Mouse (Mus musculus): ENCODE measurements around the gene Pak4. TPM values are rescaled to one million over a fixed set of nuclear protein-coding genes. Genes with fewer than 3 reads are reported as not detected.
A peak's percentile ranks its signal among the peaks of the same experiment; 100 is the strongest.

The Pak4 gene
- polyA plus RNA-seq, 1 experiment from 2014 or later: 18.1 TPM

GRCm38 (mm10) chr7:28570982-28571682 lies 26.9 kb downstream of the Pak4 start:
- 56% methylated on average over 5 of the region's 5 CpGs for WGBS

GRCm38 (mm10) chr7:28570291-28570981 lies 27.5 kb downstream of the Pak4 start:
- no peak for ATAC-seq
- Histone ChIP-seq H3K36me3 (ENCODE audit: control insufficient read depth, insufficient read depth, low read length) (peaks cover 7% of the 10 kb centered on the region), H3K27me3 (ENCODE audit: control insufficient read depth, insufficient read depth, low read depth, low read length) (no peaks in the 10 kb centered on the region), H3K9me3 (replicated peaks; ENCODE audit: control insufficient read depth, low read length, poor library complexity, severe bottlenecking) (no peaks in the 10 kb centered on the region), H3K4me3 (ENCODE audit: low read depth, low read length) (no peak overlapping the region), H3K9ac (ENCODE audit: low read depth, low read length) (no peak overlapping the region), H3K27ac (ENCODE audit: low read length) (peak overlapping the region; percentile 39; the same call in 1 of the 2 replicates), H3K4me2 (ENCODE audit: low read length) (no peak overlapping the region), H3K4me1 (ENCODE audit: control insufficient read depth, insufficient read depth, low read length) (no peaks in the 10 kb centered on the region)
- 77% methylated on average over 12 of the region's 12 CpGs for WGBS

More at GRCm38 (mm10) chr7:28570982-28571682, 26.9 kb downstream of the Pak4 start:
- no peak overlapping the region for H3K9ac ChIP-seq (ENCODE audit: low read depth, low read length)
- no peak overlapping the region for H3K27ac ChIP-seq (ENCODE audit: low read length)
- no peak overlapping the region for H3K4me2 ChIP-seq (ENCODE audit: low read length)
- no peak overlapping the region for H3K4me3 ChIP-seq (ENCODE audit: low read depth, low read length)
- no peaks in the 10 kb centered on the region for H3K4me1 ChIP-seq (ENCODE audit: control insufficient read depth, insufficient read depth, low read length)
- no peaks in the 10 kb centered on the region for H3K9me3 ChIP-seq (replicated peaks; ENCODE audit: control insufficient read depth, low read length, poor library complexity, severe bottlenecking)
- peaks cover 7% of the 10 kb centered on the region for H3K36me3 ChIP-seq (ENCODE audit: control insufficient read depth, insufficient read depth, low read length)
- ATAC-seq: no peak
- no peaks in the 10 kb centered on the region for H3K27me3 ChIP-seq (ENCODE audit: control insufficient read depth, insufficient read depth, low read depth, low read length)

GRCm38 (mm10) chr7:28568253-28568652 lies 29.7 kb downstream of the Pak4 start:
- no peak for ATAC-seq

GRCm38 (mm10) chr7:28567539-28567938 lies 30.4 kb downstream of the Pak4 start:
- Histone ChIP-seq H3K9ac (ENCODE audit: low read depth, low read length) (no peak overlapping the region), H3K36me3 (ENCODE audit: control insufficient read depth, insufficient read depth, low read length) (peaks cover 15% of the 10 kb centered on the region), H3K9me3 (replicated peaks; ENCODE audit: control insufficient read depth, low read length, poor library complexity, severe bottlenecking) (no peaks in the 10 kb centered on the region), H3K27ac (ENCODE audit: low read length) (no peak overlapping the region), H3K4me2 (ENCODE audit: low read length) (no peak overlapping the region), H3K4me3 (ENCODE audit: low read depth, low read length) (no peak overlapping the region), H3K4me1 (ENCODE audit: control insufficient read depth, insufficient read depth, low read length) (no peaks in the 10 kb centered on the region), H3K27me3 (ENCODE audit: control insufficient read depth, insufficient read depth, low read depth, low read length) (no peaks in the 10 kb centered on the region)
- no peak for ATAC-seq
- 91% methylated on average over 4 of the region's 4 CpGs for WGBS

More at GRCm38 (mm10) chr7:28568253-28568652, 29.7 kb downstream of the Pak4 start:
- H3K4me1 ChIP-seq (ENCODE audit: control insufficient read depth, insufficient read depth, low read length): no peaks in the 10 kb centered on the region
- H3K9me3 ChIP-seq (replicated peaks; ENCODE audit: control insufficient read depth, low read length, poor library complexity, severe bottlenecking): no peaks in the 10 kb centered on the region
- H3K4me2 ChIP-seq (ENCODE audit: low read length): no peak overlapping the region
- H3K27me3 ChIP-seq (ENCODE audit: control insufficient read depth, insufficient read depth, low read depth, low read length): no peaks in the 10 kb centered on the region
- no peak overlapping the region for H3K27ac ChIP-seq (ENCODE audit: low read length)
- no peak overlapping the region for H3K9ac ChIP-seq (ENCODE audit: low read depth, low read length)
- peaks cover 15% of the 10 kb centered on the region for H3K36me3 ChIP-seq (ENCODE audit: control insufficient read depth, insufficient read depth, low read length)
- H3K4me3 ChIP-seq (ENCODE audit: low read depth, low read length): no peak overlapping the region

GRCm38 (mm10) chr7:28565407-28565806 lies 32.6 kb downstream of the Pak4 start:
- H3K9me3 ChIP-seq (replicated peaks; ENCODE audit: control insufficient read depth, low read length, poor library complexity, severe bottlenecking): no peaks in the 10 kb centered on the region
- no peak overlapping the region for H3K4me3 ChIP-seq (ENCODE audit: low read depth, low read length)
- WGBS: 76% methylated on average over 5 of the region's 5 CpGs
- no peak overlapping the region for H3K27ac ChIP-seq (ENCODE audit: low read length)
- H3K36me3 ChIP-seq (ENCODE audit: control insufficient read depth, insufficient read depth, low read length): peaks cover 15% of the 10 kb centered on the region
- no peaks in the 10 kb centered on the region for H3K4me1 ChIP-seq (ENCODE audit: control insufficient read depth, insufficient read depth, low read length)
- H3K4me2 ChIP-seq (ENCODE audit: low read length): no peak overlapping the region
- no peak for ATAC-seq
- H3K27me3 ChIP-seq (ENCODE audit: control insufficient read depth, insufficient read depth, low read depth, low read length): no peaks in the 10 kb centered on the region
- H3K9ac ChIP-seq (ENCODE audit: low read depth, low read length): no peak overlapping the region

GRCm38 (mm10) chr7:28562951-28563350 lies 35.0 kb downstream of the Pak4 start:
- peaks cover 22% of the 10 kb centered on the region for H3K36me3 ChIP-seq (ENCODE audit: control insufficient read depth, insufficient read depth, low read length)

GRCm38 (mm10) chr7:28562371-28562770 lies 35.6 kb downstream of the Pak4 start:
- ATAC-seq: no peak
- Histone ChIP-seq H3K27ac (ENCODE audit: low read length) (no peak overlapping the region), H3K4me2 (ENCODE audit: low read length) (no peak overlapping the region), H3K4me1 (ENCODE audit: control insufficient read depth, insufficient read depth, low read length) (no peaks in the 10 kb centered on the region), H3K36me3 (ENCODE audit: control insufficient read depth, insufficient read depth, low read length) (peaks cover 16% of the 10 kb centered on the region), H3K9ac (ENCODE audit: low read depth, low read length) (no peak overlapping the region), H3K4me3 (ENCODE audit: low read depth, low read length) (no peak overlapping the region), H3K9me3 (replicated peaks; ENCODE audit: control insufficient read depth, low read length, poor library complexity, severe bottlenecking) (no peaks in the 10 kb centered on the region), H3K27me3 (ENCODE audit: control insufficient read depth, insufficient read depth, low read depth, low read length) (no peaks in the 10 kb centered on the region)
- 91% methylated on average over 13 of the region's 13 CpGs for WGBS

More at GRCm38 (mm10) chr7:28562951-28563350, 35.0 kb downstream of the Pak4 start:
- Histone ChIP-seq H3K9me3 (replicated peaks; ENCODE audit: control insufficient read depth, low read length, poor library complexity, severe bottlenecking) (no peaks in the 10 kb centered on the region), H3K27me3 (ENCODE audit: control insufficient read depth, insufficient read depth, low read depth, low read length) (no peaks in the 10 kb centered on the region), H3K4me1 (ENCODE audit: control insufficient read depth, insufficient read depth, low read length) (no peaks in the 10 kb centered on the region), H3K9ac (ENCODE audit: low read depth, low read length) (no peak overlapping the region), H3K27ac (ENCODE audit: low read length) (no peak overlapping the region), H3K4me2 (ENCODE audit: low read length) (no peak overlapping the region), H3K4me3 (ENCODE audit: low read depth, low read length) (no peak overlapping the region)
- 96% methylated on average over 13 of the region's 13 CpGs for WGBS
- ATAC-seq: no peak

- Histone ChIP-seq H3K4me1 (ENCODE audit: control insufficient read depth, insufficient read depth, low read length) (no peaks in the 10 kb centered on the region), H3K9ac (ENCODE audit: low read depth, low read length) (no peak overlapping the region), H3K36me3 (ENCODE audit: control insufficient read depth, insufficient read depth, low read length) (peaks cover 15% of the 10 kb centered on the region), H3K27ac (ENCODE audit: low read length) (no peak overlapping the region), H3K9me3 (replicated peaks; ENCODE audit: control insufficient read depth, low read length, poor library complexity, severe bottlenecking) (no peaks in the 10 kb centered on the region), H3K4me3 (ENCODE audit: low read depth, low read length) (no peak overlapping the region), H3K4me2 (ENCODE audit: low read length) (no peak overlapping the region), H3K27me3 (ENCODE audit: control insufficient read depth, insufficient read depth, low read depth, low read length) (no peaks in the 10 kb centered on the region)
- WGBS: 86% methylated on average over 11 of the region's 11 CpGs
- no peak for ATAC-seq
Measured at GRCm38 (mm10) chr7:28561967-28562366, 36.0 kb downstream of the Pak4 start.

- Histone ChIP-seq H3K4me3 (ENCODE audit: low read depth, low read length) (no peak overlapping the region), H3K27me3 (ENCODE audit: control insufficient read depth, insufficient read depth, low read depth, low read length) (no peaks in the 10 kb centered on the region), H3K4me2 (ENCODE audit: low read length) (no peak overlapping the region), H3K27ac (ENCODE audit: low read length) (no peak overlapping the region), H3K9ac (ENCODE audit: low read depth, low read length) (no peak overlapping the region), H3K36me3 (ENCODE audit: control insufficient read depth, insufficient read depth, low read length) (peaks cover 15% of the 10 kb centered on the region), H3K9me3 (replicated peaks; ENCODE audit: control insufficient read depth, low read length, poor library complexity, severe bottlenecking) (no peaks in the 10 kb centered on the region), H3K4me1 (ENCODE audit: control insufficient read depth, insufficient read depth, low read length) (no peaks in the 10 kb centered on the region)
- ATAC-seq: no peak
- WGBS: 95% methylated on average over 10 of the region's 10 CpGs
Measured at GRCm38 (mm10) chr7:28560856-28561255, 37.1 kb downstream of the Pak4 start.

All from midbrain, embryonic 16.5 days (tissue).